Mouse (Mus musculus) kidney, embryonic 16.5 days (tissue): ENCODE results near the gene Ptch2. TPM values are rescaled to one million over a fixed set of nuclear protein-coding genes. Genes with fewer than 3 reads are reported as not detected.
A peak's percentile ranks its signal among the peaks of the same experiment; 100 is the strongest.

Experiments
- ATAC-seq: fragments of 200-750 bp; cut with Nextera tagmentation; 2 replicates; pipeline ENCODE4 v1.8.0; 2017; ENCODE audit warnings: moderate TSS enrichment; ENCODE audit not compliant: low FRiP score, low TSS enrichment
- H3K27ac ChIP-seq: fragments of 300-500 bp; sonication (generic); 2 replicates; pipeline ENCODE4 v1.5.1; 2014; ENCODE audit warnings: low read length
- H3K27me3 ChIP-seq: fragments of 300-500 bp; sonication (generic); 2 replicates; pipeline ENCODE4 v1.6.1; 2014; ENCODE audit warnings: low read length, control low read depth, mixed read lengths; ENCODE audit not compliant: insufficient read depth
- H3K36me3 ChIP-seq: fragments of 300-500 bp; sonication (generic); 2 replicates; pipeline ENCODE4 v1.6.1; 2014; ENCODE audit warnings: low read length, control low read depth, mixed read lengths; ENCODE audit not compliant: insufficient read depth
- H3K4me1 ChIP-seq: fragments of 300-500 bp; sonication (generic); 2 replicates; pipeline ENCODE4 v1.6.1; 2014; ENCODE audit warnings: low read length, control low read depth, mixed read lengths; ENCODE audit not compliant: insufficient read depth
- H3K4me2 ChIP-seq: fragments of 300-500 bp; sonication (generic); replicated peaks from 2 replicates; pipeline ENCODE4 v1.6.1; 2014; ENCODE audit warnings: low read depth, low read length
- H3K4me3 ChIP-seq: fragments of 300-500 bp; sonication (generic); 2 replicates; pipeline ENCODE4 v1.5.1; 2014; ENCODE audit warnings: mild to moderate bottlenecking, low read length
- H3K9ac ChIP-seq: fragments of 300-500 bp; sonication (generic); replicated peaks from 2 replicates; pipeline ENCODE4 v1.6.1; 2014; ENCODE audit warnings: low read length
- H3K9me3 ChIP-seq: fragments of 300-500 bp; sonication (generic); 2 replicates; pipeline ENCODE4 v1.6.1; 2016; ENCODE audit warnings: low read length, control low read depth
- WGBS: fragments of 180-500 bp; shearing (Covaris S2); extraction: QIAGEN DNeasy Blood & Tissue Kit; methylation state at CpG from one replicate; pipeline ENCODE4 v1.1.7; 2014; 5-methylcytosine and 5-hydroxymethylcytosine counted together
- polyA plus RNA-seq: library from polyadenylated mRNA; unstranded; fragments of >200 nt; fragmentation: Nextera tagmentation; extraction: Ambion mirVana; gene quantifications from 2 replicates; pipeline ENCODE4 v1.2.1, GENCODE M21; 2015

Ptch2 gene
- polyA plus RNA-seq, 1 experiment from 2014 or later, result 8.8 TPM

DNA sequence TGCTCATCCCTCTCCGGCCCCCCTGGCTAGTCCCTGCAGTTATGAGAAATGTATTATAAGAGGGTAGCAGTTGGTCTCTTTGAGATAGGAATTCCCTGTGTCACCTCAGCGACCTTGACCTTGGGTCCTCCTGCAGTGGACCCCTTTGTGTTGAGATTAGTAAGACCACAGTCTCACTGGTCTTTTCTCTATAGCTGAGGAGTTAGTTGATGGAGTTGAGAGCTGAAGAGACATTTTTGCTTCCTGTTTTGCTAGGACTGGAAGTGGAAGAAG lies 2.8 kb downstream of the Ptch2 start:
- Histone ChIP-seq H3K4me1 (peaks cover 32% of the 10 kb centered on the region), H3K4me2 (peak overlapping the region; percentile 88; the same call in 1 of the 2 replicates), H3K9ac (no peak overlapping the region), H3K36me3 (no peaks in the 10 kb centered on the region), H3K4me3 (no peak overlapping the region), H3K27ac (peak overlapping the region; percentile 57), H3K27me3 (no peaks in the 10 kb centered on the region), H3K9me3 (no peaks in the 10 kb centered on the region)
- no peak for ATAC-seq
- WGBS, result 78% methylated on average over 2 of the region's 2 CpGs

- Histone ChIP-seq H3K9ac (no peak overlapping the region), H3K4me2 (no peak overlapping the region), H3K27me3 (no peaks in the 10 kb centered on the region), H3K36me3 (0 out of 2 replicates have a peak, but pooled peaks cover 2% of the 10 kb centered on the region), H3K4me1 (peaks cover 35% of the 10 kb centered on the region), H3K9me3 (no peaks in the 10 kb centered on the region), H3K27ac (no peak overlapping the region), H3K4me3 (no peak overlapping the region)
- 84% methylated on average over 4 of the region's 4 CpGs for WGBS
- ATAC-seq, result no peak
Measured at GRCm38 (mm10) chr4:117100036-117100435, 4.2 kb downstream of the Ptch2 start.

- Histone ChIP-seq H3K9me3 (no peaks in the 10 kb centered on the region), H3K4me1 (peaks cover 39% of the 10 kb centered on the region), H3K27me3 (no peaks in the 10 kb centered on the region), H3K36me3 (0 out of 2 replicates have a peak, but pooled peaks cover 2% of the 10 kb centered on the region), H3K9ac (no peak overlapping the region), H3K4me2 (no peak overlapping the region), H3K4me3 (no peak overlapping the region), H3K27ac (no peak overlapping the region)
- ATAC-seq, result no peak
- WGBS, result 42% methylated on average over 7 of the region's 7 CpGs
Measured at GRCm38 (mm10) chr4:117101218-117101617, 5.3 kb downstream of the Ptch2 start.

DNA sequence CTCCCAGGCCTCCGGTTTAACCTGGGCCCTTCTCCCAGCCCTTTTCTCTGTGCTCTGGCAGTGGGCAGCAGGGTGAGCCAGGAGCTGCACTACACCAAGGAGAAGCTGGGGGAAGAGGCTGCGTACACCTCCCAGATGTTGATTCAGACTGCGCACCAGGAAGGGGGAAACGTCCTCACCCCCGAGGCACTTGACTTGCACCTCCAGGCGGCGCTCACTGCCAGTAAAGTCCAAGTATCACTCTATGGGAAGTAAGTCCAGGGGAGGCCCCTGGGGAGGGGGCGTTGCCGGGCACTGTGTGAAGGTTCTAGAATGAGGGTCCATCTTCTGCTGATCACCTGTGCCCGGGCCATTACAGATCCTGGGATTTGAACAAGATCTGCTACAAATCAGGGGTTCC lies 8.8 kb downstream of the Ptch2 start:
- 77% methylated on average over 10 of the region's 10 CpGs for WGBS

GRCm38 (mm10) chr4:117105127-117105526 lies 9.3 kb downstream of the Ptch2 start:
- no peak overlapping the region for H3K9ac ChIP-seq
- peak; percentile 29; the same call in 1 of the 2 replicates for ATAC-seq
- H3K4me1 ChIP-seq, result peaks cover 12% of the 10 kb centered on the region

More for the DNA sequence above, 8.8 kb downstream of the Ptch2 start:
- no peaks in the 10 kb centered on the region for H3K27me3 ChIP-seq
- H3K36me3 ChIP-seq, result peaks cover 6% of the 10 kb centered on the region
- no peak overlapping the region for H3K9ac ChIP-seq
- H3K4me2 ChIP-seq, result no peak overlapping the region
- no peaks in the 10 kb centered on the region for H3K9me3 ChIP-seq
- peaks cover 12% of the 10 kb centered on the region for H3K4me1 ChIP-seq
- H3K4me3 ChIP-seq, result no peak overlapping the region
- ATAC-seq, result no peak
- H3K27ac ChIP-seq, result no peak overlapping the region

GRCm38 (mm10) chr4:117107813-117108523 lies 12.1 kb downstream of the Ptch2 start:
- no peak for ATAC-seq
- Histone ChIP-seq H3K9me3 (no peaks in the 10 kb centered on the region), H3K4me2 (no peak overlapping the region), H3K27me3 (no peaks in the 10 kb centered on the region), H3K4me1 (peaks cover 12% of the 10 kb centered on the region), H3K36me3 (peaks cover 28% of the 10 kb centered on the region), H3K4me3 (no peak overlapping the region), H3K9ac (no peak overlapping the region), H3K27ac (no peak overlapping the region)
- 89% methylated on average over 18 of the region's 18 CpGs for WGBS

More at GRCm38 (mm10) chr4:117105127-117105526, 9.3 kb downstream of the Ptch2 start:
- Histone ChIP-seq H3K36me3 (peaks cover 10% of the 10 kb centered on the region), H3K27ac (0 out of 2 replicates have a peak overlapping the region, but pooled peaks have one; percentile 1), H3K27me3 (no peaks in the 10 kb centered on the region), H3K4me3 (no peak overlapping the region), H3K4me2 (no peak overlapping the region), H3K9me3 (no peaks in the 10 kb centered on the region)
- WGBS, result 48% methylated on average over 10 of the region's 10 CpGs

- no peaks in the 10 kb centered on the region for H3K27me3 ChIP-seq
- H3K9ac ChIP-seq, result no peak overlapping the region
- no peak for ATAC-seq
- no peak overlapping the region for H3K27ac ChIP-seq
- H3K4me3 ChIP-seq, result no peak overlapping the region
- no peak overlapping the region for H3K4me2 ChIP-seq
- peaks cover 12% of the 10 kb centered on the region for H3K4me1 ChIP-seq
- peaks cover 33% of the 10 kb centered on the region for H3K36me3 ChIP-seq
- H3K9me3 ChIP-seq, result no peaks in the 10 kb centered on the region
- WGBS, result 95% methylated on average over 6 of the region's 6 CpGs
Measured at GRCm38 (mm10) chr4:117108524-117108849, 12.6 kb downstream of the Ptch2 start.

DNA sequence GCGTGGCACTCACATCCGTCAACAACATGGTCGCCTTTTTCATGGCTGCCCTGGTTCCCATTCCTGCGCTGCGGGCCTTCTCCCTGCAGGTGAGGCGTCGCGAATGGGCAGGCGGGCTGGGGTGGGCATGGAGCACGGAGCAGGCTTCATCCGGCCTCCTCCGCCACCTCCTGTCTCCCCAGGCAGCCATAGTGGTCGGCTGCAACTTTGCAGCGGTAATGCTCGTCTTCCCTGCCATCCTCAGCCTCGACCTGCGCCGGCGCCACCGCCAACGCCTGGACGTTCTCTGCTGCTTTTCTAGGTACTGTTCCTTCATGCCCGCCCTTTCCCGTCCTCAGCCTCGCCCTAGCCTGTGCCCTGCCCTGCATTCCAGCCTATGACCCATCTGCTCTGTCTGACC lies 13.5 kb downstream of the Ptch2 start:
- no peaks in the 10 kb centered on the region for H3K27me3 ChIP-seq
- no peak for ATAC-seq
- no peak overlapping the region for H3K4me3 ChIP-seq
- H3K4me2 ChIP-seq, result no peak overlapping the region
- no peaks in the 10 kb centered on the region for H3K9me3 ChIP-seq
- H3K4me1 ChIP-seq, result peaks cover 12% of the 10 kb centered on the region
- H3K27ac ChIP-seq, result no peak overlapping the region
- H3K36me3 ChIP-seq, result peaks cover 33% of the 10 kb centered on the region
- WGBS, result 94% methylated on average over 25 of the region's 25 CpGs
- no peak overlapping the region for H3K9ac ChIP-seq

GRCm38 (mm10) chr4:117110249-117110648 lies 14.4 kb downstream of the Ptch2 start:
- peaks cover 8% of the 10 kb centered on the region for H3K4me1 ChIP-seq
- H3K4me2 ChIP-seq, result no peak overlapping the region
- no peak overlapping the region for H3K27ac ChIP-seq
- ATAC-seq, result no peak
- H3K4me3 ChIP-seq, result no peak overlapping the region
- WGBS, result 88% methylated on average over 13 of the region's 13 CpGs
- H3K27me3 ChIP-seq, result no peaks in the 10 kb centered on the region
- H3K9ac ChIP-seq, result no peak overlapping the region
- H3K36me3 ChIP-seq, result peaks cover 40% of the 10 kb centered on the region
- H3K9me3 ChIP-seq, result no peaks in the 10 kb centered on the region

GRCm38 (mm10) chr4:117110985-117111384 lies 15.1 kb downstream of the Ptch2 start:
- H3K36me3 ChIP-seq, result peaks cover 40% of the 10 kb centered on the region
- no peak for ATAC-seq
- 86% methylated on average over 11 of the region's 11 CpGs for WGBS

More at GRCm38 (mm10) chr4:117110985-117111384, 15.1 kb downstream of the Ptch2 start:
- Histone ChIP-seq H3K4me3 (no peak overlapping the region), H3K4me1 (peaks cover under 1% of the 10 kb centered on the region; the same call in 1 of the 2 replicates), H3K27ac (no peak overlapping the region), H3K9me3 (no peaks in the 10 kb centered on the region), H3K27me3 (no peaks in the 10 kb centered on the region), H3K9ac (no peak overlapping the region), H3K4me2 (no peak overlapping the region)
